Mouse (Mus musculus) spleen, adult 2 months (tissue): ENCODE data around the gene Tescl. TPM values are rescaled to one million over a fixed set of nuclear protein-coding genes. Genes with fewer than 3 reads are reported as not detected.
A peak's percentile ranks its signal among the peaks of the same experiment; 100 is the strongest.

Source experiments
- DNase-seq, 2 experiments: peaks; one replicate each; pipeline versions ENCODE4 v3.0.0 to v3.0.0-alpha.2; 2012 to 2021; ENCODE audit warnings: low spot score in 2 of 2, low read depth in 1 of 2
- H3K27ac ChIP-seq: fragments of 200-500 bp; 2 replicates; pipeline ENCODE4 v1.5.1; 2012; ENCODE audit warnings: low read length, inconsistent platforms; ENCODE audit not compliant: insufficient read depth
- H3K27me3 ChIP-seq: fragments of 200-500 bp; 2 replicates; pipeline ENCODE4 v1.6.1; 2012; ENCODE audit warnings: mild to moderate bottlenecking, moderate library complexity, low read length, inconsistent platforms; ENCODE audit not compliant: control insufficient read depth, insufficient read depth
- H3K36me3 ChIP-seq: fragments of 200-500 bp; 2 replicates; pipeline ENCODE4 v1.6.1; 2012; ENCODE audit warnings: mild to moderate bottlenecking, low read length, inconsistent platforms; ENCODE audit not compliant: control insufficient read depth, insufficient read depth
- H3K4me1 ChIP-seq: fragments of 200-500 bp; 2 replicates; pipeline ENCODE4 v1.6.1; 2011; ENCODE audit warnings: inconsistent platforms; ENCODE audit not compliant: control insufficient read depth, insufficient read depth, insufficient read length
- H3K4me3 ChIP-seq: fragments of 200-500 bp; 2 replicates; pipeline ENCODE4 v1.5.1; 2011; ENCODE audit warnings: mild to moderate bottlenecking, inconsistent platforms; ENCODE audit not compliant: insufficient read depth, insufficient read length; ENCODE audit errors: extremely low read depth
- CTCF ChIP-seq: fragments of 200-500 bp; IDR thresholded peaks from 2 replicates; pipeline ENCODE4 v1.5.1; 2011; ENCODE audit warnings: mild to moderate bottlenecking, inconsistent platforms; ENCODE audit not compliant: insufficient read depth, insufficient read length, insufficient replicate concordance; ENCODE audit errors: extremely low read depth
- POLR2A ChIP-seq: fragments of 200-500 bp; IDR thresholded peaks from 2 replicates; pipeline ENCODE4 v1.6.1; 2011; ENCODE audit warnings: low read depth, low read length, inconsistent platforms
- WGBS: fragments of 180-500 bp; shearing (Covaris S2); methylation state at CpG from one replicate; pipeline ENCODE4 v1.1.7; 2018; 5-methylcytosine and 5-hydroxymethylcytosine counted together
- polyA plus RNA-seq: library from polyadenylated mRNA; depleted of rRNA; stranded (reverse); fragments of >200 nt; gene quantifications from 2 replicates; pipeline ENCODE4 v1.2.3, GENCODE M21; 2012

Gene Tescl
- polyA plus RNA-seq, 1 experiment: 0.26 TPM

- 2% methylated on average over 18 of the region's 18 CpGs for WGBS
- H3K4me1 ChIP-seq: 0 out of 2 replicates have a peak, but pooled peaks cover 4% of the 10 kb centered on the region
- no peaks in the 10 kb centered on the region for H3K27me3 ChIP-seq
- DNase-seq: no peak
- peak overlapping the region; percentile 19; the same call in 1 of the 2 replicates for H3K4me3 ChIP-seq
- TF ChIP-seq POLR2A (no peak), CTCF (no peak)
- peaks cover 7% of the 10 kb centered on the region for H3K36me3 ChIP-seq
- H3K27ac ChIP-seq: no peak overlapping the region
These were observed 33.8 kb downstream of the Tescl start for GRCm38 (mm10) chr7:24299823-24300481.

GRCm38 (mm10) chr7:24298973-24299708 is 34.6 kb downstream of the Tescl start:
- DNase-seq: peak; percentile 54 to 63
- Histone ChIP-seq H3K36me3 (peaks cover 10% of the 10 kb centered on the region), H3K4me1 (0 out of 2 replicates have a peak, but pooled peaks cover 4% of the 10 kb centered on the region), H3K27me3 (no peaks in the 10 kb centered on the region), H3K4me3 (peak overlapping the region; percentile 80), H3K27ac (no peak overlapping the region)
- WGBS: under 1% methylated on average over 46 of the region's 47 CpGs
- peak; percentile 28; the same call in 1 of the 2 replicates for TF ChIP-seq CTCF
- TF ChIP-seq POLR2A: no peak

- peak overlapping the region; percentile 80 for H3K4me3 ChIP-seq
- 5% methylated on average over 12 of the region's 12 CpGs for WGBS
- DNase-seq: no peak
- 0 out of 2 replicates have a peak, but pooled peaks cover 4% of the 10 kb centered on the region for H3K4me1 ChIP-seq
- no peak overlapping the region for H3K27ac ChIP-seq
- peaks cover 13% of the 10 kb centered on the region for H3K36me3 ChIP-seq
- H3K27me3 ChIP-seq: no peaks in the 10 kb centered on the region
- TF ChIP-seq POLR2A: no peak
- TF ChIP-seq CTCF: no peak
These were observed 35.1 kb downstream of the Tescl start for GRCm38 (mm10) chr7:24298635-24298972.

- no peaks in the 10 kb centered on the region for H3K27me3 ChIP-seq
- 0 out of 2 replicates have a peak, but pooled peaks cover 4% of the 10 kb centered on the region for H3K4me1 ChIP-seq
- H3K4me3 ChIP-seq: no peak overlapping the region
- TF ChIP-seq CTCF: no peak
- TF ChIP-seq POLR2A: no peak
- no peak overlapping the region for H3K27ac ChIP-seq
- H3K36me3 ChIP-seq: peaks cover 8% of the 10 kb centered on the region
- 95% methylated on average over 15 of the region's 15 CpGs for WGBS
- DNase-seq: no peak
These were observed 36.2 kb downstream of the Tescl start for GRCm38 (mm10) chr7:24297361-24298095.

- Histone ChIP-seq H3K4me1 (0 out of 2 replicates have a peak, but pooled peaks cover 4% of the 10 kb centered on the region), H3K27ac (no peak overlapping the region), H3K36me3 (peaks cover 18% of the 10 kb centered on the region), H3K4me3 (no peak overlapping the region), H3K27me3 (no peaks in the 10 kb centered on the region)
- no peak for TF ChIP-seq POLR2A
- no peak for TF ChIP-seq CTCF
- no peak for DNase-seq
- WGBS: 95% methylated on average over 7 of the region's 7 CpGs
These were observed 37.4 kb downstream of the Tescl start for GRCm38 (mm10) chr7:24296386-24296785.

- Histone ChIP-seq H3K27ac (no peak overlapping the region), H3K4me3 (no peak overlapping the region), H3K27me3 (no peaks in the 10 kb centered on the region), H3K4me1 (0 out of 2 replicates have a peak, but pooled peaks cover 4% of the 10 kb centered on the region), H3K36me3 (peaks cover 18% of the 10 kb centered on the region)
- DNase-seq: no peak
- WGBS: 95% methylated on average over 7 of the region's 7 CpGs
- TF ChIP-seq POLR2A: no peak
- TF ChIP-seq CTCF: no peak
These were observed 38.4 kb downstream of the Tescl start for GRCm38 (mm10) chr7:24295376-24295775.
